In the genomic region with DNA sequence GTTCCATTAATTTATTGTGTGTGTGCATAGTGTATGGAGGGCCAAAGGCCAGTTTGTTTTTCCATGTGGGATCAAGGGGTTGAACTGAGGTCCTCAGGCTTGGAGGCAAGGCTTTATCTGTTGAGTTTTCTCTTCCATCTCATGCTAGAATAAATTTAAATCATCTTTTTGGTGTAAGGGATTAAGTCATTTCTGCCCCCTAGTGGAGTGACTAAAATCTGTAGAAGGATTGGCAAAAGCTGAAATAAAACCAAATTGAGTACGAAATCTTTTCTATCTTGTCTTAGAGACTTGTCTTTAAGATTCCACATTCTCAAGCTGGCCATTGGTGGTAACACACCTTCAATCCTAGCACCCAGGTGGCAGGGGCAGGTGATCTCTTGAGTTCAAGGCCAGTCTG, we compare ENCODE assay signal across 13 mouse cellular contexts. TPM values are rescaled to one million over a fixed set of nuclear protein-coding genes. Genes with fewer than 3 reads are reported as not detected.
DNase-seq lines count a peak whose midpoint lies in the region; ATAC-seq and TF ChIP-seq lines count a peak whose summit lies in the region.
"Had no signal": no experiment of that assay in that cellular context is flagged by ENCODE, and none has a peak within 500 bp of the region (broad histone marks: within the 10 kb centered on the region; RNA-seq: fewer than 3 reads in every experiment).

No protein-coding gene starts in this region.

- CTCF ChIA-PET in Patski (lab: Charles Lee) = interaction anchor here (1.5 kb wide), 1 partner anchor 8 kb away, joined by 3 read pairs; no protein-coding TSS in a partner anchor

- H3K4me1 ChIP-seq in hindbrain, postnatal 0 days (ENCODE audit: insufficient read depth, low read length) = peaks cover 18% of the 10 kb centered on the region
- peaks cover 36% of the 10 kb centered on the region for H3K4me1 ChIP-seq in hindbrain, embryonic 12.5 days
- H3K4me1 ChIP-seq in midbrain, postnatal 0 days (ENCODE audit: insufficient read depth, low read length) = peaks cover 23% of the 10 kb centered on the region
- peaks cover 21% of the 10 kb centered on the region for H3K4me1 ChIP-seq in midbrain, embryonic 11.5 days (ENCODE audit: control insufficient read depth, insufficient read depth, low read length)

- no peaks in the 10 kb centered on the region for H3K9me3 ChIP-seq in hindbrain, postnatal 0 days (ENCODE audit: low read length)
- H3K9me3 ChIP-seq in hindbrain, embryonic 12.5 days (replicated peaks) = no peaks in the 10 kb centered on the region
- no peaks in the 10 kb centered on the region for H3K9me3 ChIP-seq in midbrain, postnatal 0 days (ENCODE audit: low read length)
- H3K9me3 ChIP-seq in midbrain, embryonic 11.5 days (ENCODE audit: control insufficient read depth, low read length) = no peaks in the 10 kb centered on the region
- H3K9me3 ChIP-seq: hindbrain, embryonic 15.5 days had no signal

- WGBS in hindbrain, postnatal 0 days = 67% methylated on average over 1 of the region's 1 CpGs
- 86% methylated on average over 1 of the region's 1 CpGs for WGBS in hindbrain, embryonic 12.5 days
- 74% methylated on average over 1 of the region's 1 CpGs for WGBS in midbrain, postnatal 0 days
- WGBS in midbrain, embryonic 11.5 days = 76% methylated on average over 1 of the region's 1 CpGs

- peaks cover 10% of the 10 kb centered on the region; the same call in 1 of the 2 replicates for H3K36me3 ChIP-seq in hindbrain, postnatal 0 days (ENCODE audit: insufficient read depth, low read length)
- H3K36me3 ChIP-seq in hindbrain, embryonic 12.5 days = peaks cover 25% of the 10 kb centered on the region
- H3K36me3 ChIP-seq in midbrain, postnatal 0 days (ENCODE audit: insufficient read depth, low read length) = peaks cover 9% of the 10 kb centered on the region; the same call in 1 of the 2 replicates
- peaks cover 5% of the 10 kb centered on the region for H3K36me3 ChIP-seq in midbrain, embryonic 11.5 days (ENCODE audit: control insufficient read depth, insufficient read depth, low read length)

- POLR2A ChIA-PET in Patski (lab: Charles Lee) = no interaction called here

- TF ChIP-seq CTCF in hindbrain, postnatal 0 days (IDR thresholded peaks at IDR 0.05; ENCODE audit: low read depth) = peak; percentile 66
- peak; percentile 72 for TF ChIP-seq CTCF in midbrain, postnatal 0 days (IDR thresholded peaks at IDR 0.05)
- TF ChIP-seq CTCF in Patski (IDR thresholded peaks at IDR 0.05) = peak; percentile 55

- H3K27me3 ChIP-seq in hindbrain, postnatal 0 days (ENCODE audit: insufficient read depth, low read length) = no peaks in the 10 kb centered on the region
- H3K27me3 ChIP-seq in hindbrain, embryonic 12.5 days = no peaks in the 10 kb centered on the region
- H3K27me3 ChIP-seq in midbrain, postnatal 0 days (ENCODE audit: insufficient read depth, low read length) = no peaks in the 10 kb centered on the region
- no peaks in the 10 kb centered on the region for H3K27me3 ChIP-seq in midbrain, embryonic 11.5 days (ENCODE audit: control insufficient read depth, insufficient read depth, low read length)
- no peaks in the 10 kb centered on the region for H3K27me3 ChIP-seq in Patski
- H3K27me3 ChIP-seq: hindbrain, embryonic 15.5 days had no signal

- no peak for ATAC-seq in hindbrain, postnatal 0 days
- no peak for ATAC-seq in hindbrain, embryonic 12.5 days (ENCODE audit: low FRiP score)
- no peak for ATAC-seq in midbrain, postnatal 0 days (ENCODE audit: low FRiP score)
- ATAC-seq in midbrain, embryonic 11.5 days (ENCODE audit: low FRiP score) = no peak
- ATAC-seq in Patski = no peak
- ATAC-seq: activated CD4-positive, CD25-positive, alpha-beta regulatory T cell, adult 4 months had no signal

- in situ Hi-C loops in Patski (cut with MboI; ENCODE audit: low pct_unique_long_range_greater_than_20kb) = no loop called here

- no peak overlapping the region for H3K4me2 ChIP-seq in hindbrain, postnatal 0 days (ENCODE audit: low read depth, low read length)
- no peak overlapping the region for H3K4me2 ChIP-seq in hindbrain, embryonic 12.5 days (replicated peaks)
- H3K4me2 ChIP-seq in midbrain, postnatal 0 days (ENCODE audit: low read depth, low read length, poor library complexity, severe bottlenecking) = no peak overlapping the region
- no peak overlapping the region for H3K4me2 ChIP-seq in midbrain, embryonic 11.5 days
- H3K4me2 ChIP-seq: hindbrain, embryonic 15.5 days had no signal

- no peak overlapping the region for H3K4me3 ChIP-seq in hindbrain, postnatal 0 days (ENCODE audit: low read length)
- no peak overlapping the region for H3K4me3 ChIP-seq in hindbrain, embryonic 12.5 days
- no peak overlapping the region for H3K4me3 ChIP-seq in midbrain, postnatal 0 days (ENCODE audit: low read depth, low read length)
- H3K4me3 ChIP-seq in midbrain, embryonic 11.5 days (ENCODE audit: low read depth, low read length) = no peak overlapping the region
- H3K4me3 ChIP-seq: hindbrain, embryonic 15.5 days; myocyte had no signal

- no peak overlapping the region for H3K27ac ChIP-seq in hindbrain, postnatal 0 days
- H3K27ac ChIP-seq in hindbrain, embryonic 12.5 days = no peak overlapping the region
- no peak overlapping the region for H3K27ac ChIP-seq in midbrain, postnatal 0 days (ENCODE audit: low read depth, low read length)
- H3K27ac ChIP-seq in midbrain, embryonic 11.5 days (ENCODE audit: low read depth, low read length) = no peak overlapping the region
- H3K27ac ChIP-seq: hindbrain, embryonic 15.5 days had no signal

- no peak overlapping the region for H3K9ac ChIP-seq in hindbrain, postnatal 0 days (replicated peaks; ENCODE audit: low read length)
- no peak overlapping the region for H3K9ac ChIP-seq in hindbrain, embryonic 12.5 days
- H3K9ac ChIP-seq in midbrain, postnatal 0 days (replicated peaks; ENCODE audit: low read length, poor library complexity, severe bottlenecking) = no peak overlapping the region
- no peak overlapping the region for H3K9ac ChIP-seq in midbrain, embryonic 11.5 days (ENCODE audit: low read length)
- H3K9ac ChIP-seq: hindbrain, embryonic 15.5 days had no signal

- peak; percentile 61 for DNase-seq in hindbrain, postnatal 0 days (ENCODE audit: low spot score)
- DNase-seq in midbrain, postnatal 0 days (ENCODE audit: low spot score) = peak; percentile 53
- DNase-seq in midbrain, embryonic 11.5 days (ENCODE audit: low spot score, missing footprints) = no peak
- DNase-seq in Patski (ENCODE audit: low read depth, low spot score) = no peak
- peak; percentile 32 for DNase-seq in telencephalon, adult 2 months (ENCODE audit: low read depth, low spot score)
- DNase-seq in layer of hippocampus, postnatal 36 days = no peak
- DNase-seq: cerebellum, adult 11 months; right cerebral cortex, postnatal 25 days; thymus, postnatal 36 days had no signal

RNA-seq across cellular contexts. Expression of gene Oaz2, which starts 15.2 kb away (rescaled TPM):
- 274 and 284 TPM in 2 replicates for total RNA-seq in hindbrain, postnatal 0 days (2014; rRNA removed)
- polyA plus RNA-seq in hindbrain, postnatal 0 days (2015; fragmentation: Nextera tagmentation; extraction: Ambion mirVana) = 365 and 387 TPM in 2 replicates
- 312 and 323 TPM in 2 replicates for polyA plus RNA-seq in hindbrain, embryonic 12.5 days (2016; fragmentation: Nextera tagmentation; extraction: Ambion mirVana)
- total RNA-seq in midbrain, postnatal 0 days (2014; rRNA removed) = 252 and 274 TPM in 2 replicates
- 382 and 399 TPM in 2 replicates for polyA plus RNA-seq in midbrain, postnatal 0 days (2015; fragmentation: Nextera tagmentation; extraction: Ambion mirVana)
- polyA plus RNA-seq in midbrain, embryonic 11.5 days (2014; fragmentation: Nextera tagmentation; extraction: Ambion mirVana) = 199 and 215 TPM in 2 replicates
- polyA plus RNA-seq in Patski (2021) = 197 TPM
- total RNA-seq in layer of hippocampus, postnatal 36 days (2021) = 100 to 1,000 TPM; 189 to 220 TPM

RNA-seq across cellular contexts. Expression of gene Rbpms2, which starts 53.5 kb away (rescaled TPM):
- 3.3 and 5.9 TPM in 2 replicates for total RNA-seq in hindbrain, postnatal 0 days (2014; rRNA removed)
- 3.8 and 5.1 TPM in 2 replicates for polyA plus RNA-seq in hindbrain, postnatal 0 days (2015; fragmentation: Nextera tagmentation; extraction: Ambion mirVana)
- polyA plus RNA-seq in hindbrain, embryonic 12.5 days (2016; fragmentation: Nextera tagmentation; extraction: Ambion mirVana) = 13.7 and 15.0 TPM in 2 replicates
- 3.1 and 5.8 TPM in 2 replicates for total RNA-seq in midbrain, postnatal 0 days (2014; rRNA removed)
- polyA plus RNA-seq in midbrain, postnatal 0 days (2015; fragmentation: Nextera tagmentation; extraction: Ambion mirVana) = 3.4 and 3.7 TPM in 2 replicates
- 19.7 and 24.0 TPM in 2 replicates for polyA plus RNA-seq in midbrain, embryonic 11.5 days (2014; fragmentation: Nextera tagmentation; extraction: Ambion mirVana)
- 53.9 TPM for polyA plus RNA-seq in Patski (2021)
- 1 to 10 TPM; 3.2 to 4.0 TPM for total RNA-seq in layer of hippocampus, postnatal 36 days (2021)

Comparison
In these comparisons a context has a peak if more than half of its experiments do, and no peak if none do; other contexts are left out.
1. DNase-seq: peak in hindbrain, postnatal 0 days (single experiment), midbrain, postnatal 0 days (single experiment) and telencephalon, adult 2 months (single experiment); none in midbrain, embryonic 11.5 days (single experiment), Patski (single experiment) and layer of hippocampus, postnatal 36 days (0 of 2).
2. Peak in every context shown above with its lines, with median percentiles within 50 percentile points of each other: CTCF ChIP-seq.